Mouse (Mus musculus): ENCODE measurements around the gene Idua. TPM values are rescaled to one million over a fixed set of nuclear protein-coding genes. Genes with fewer than 3 reads are reported as not detected.

Gene Idua
- total and polyA plus RNA-seq, 3 experiments, result 2.3 to 10.6 (median 5.8) TPM

GRCm38 (mm10) chr5:108703754-108704626, 43.9 kb downstream of the Idua start:
- in situ Hi-C loops (cut with MboI; ENCODE audit: low pct_ligation_motif_present, low pct_unique_long_range_greater_than_20kb, low sequenced_read_pairs) (no loop called here), dilution Hi-C loops (cut with MboI; ENCODE audit: extremely low pct_ligation_motif_present, extremely low pct_unique_long_range_greater_than_20kb, low sequenced_read_pairs) (no loop called here)
- Histone ChIP-seq H3K4me1 (ENCODE audit: control insufficient read depth in 1 of 2, insufficient read depth in 2 of 2) (no peaks in the 10 kb centered on the region), H3K27me3 (replicated peaks) (peaks cover 32% of the 10 kb centered on the region), H3K79me2 (replicated peaks; ENCODE audit: control insufficient read depth, extremely low read depth, insufficient read depth, poor library complexity, severe bottlenecking) (no peaks in the 10 kb centered on the region), H3K36me3 (replicated peaks in 1 of 2; ENCODE audit: control insufficient read depth in 1 of 2, insufficient read depth in 1 of 2, low read length in 1 of 2) (no peaks in the 10 kb centered on the region), H3K9ac (ENCODE audit: insufficient read depth, low read depth) (no peak overlapping the region), H3K4me3 (replicated peaks in 1 of 3; ENCODE audit: low read depth in 2 of 3, low read length in 2 of 3, poor library complexity in 1 of 3) (no peak overlapping the region), H3K9me3 (replicated peaks; ENCODE audit: low read length) (no peaks in the 10 kb centered on the region), H3K4me2 (ENCODE audit: insufficient read depth, low read depth, poor library complexity, severe bottlenecking) (no peak overlapping the region), H3K27ac (ENCODE audit: insufficient read depth, low read depth) (no peak overlapping the region)
- no peak for DNase-seq (ENCODE audit: extremely low read depth)
- no peak for TF ChIP-seq ZMIZ1 (IDR thresholded peaks at IDR 0.05; ENCODE audit: low read depth, low read length)
- no peak for TF ChIP-seq MYC (IDR thresholded peaks at IDR 0.05; ENCODE audit: low read depth, low read length)

GRCm38 (mm10) chr5:108707758-108708157, 47.6 kb downstream of the Idua start:
- H3K4me2 ChIP-seq (ENCODE audit: insufficient read depth, low read depth, poor library complexity, severe bottlenecking), result no peak overlapping the region
- no peak for TF ChIP-seq USF1 (IDR thresholded peaks at IDR 0.05; ENCODE audit: low read depth, low read length)
- H3K4me1 ChIP-seq (ENCODE audit: control insufficient read depth in 1 of 2, insufficient read depth in 2 of 2), result no peaks in the 10 kb centered on the region
- no peaks in the 10 kb centered on the region for H3K36me3 ChIP-seq (replicated peaks in 1 of 2; ENCODE audit: control insufficient read depth in 1 of 2, insufficient read depth in 1 of 2, low read length in 1 of 2)
- H3K27ac ChIP-seq (ENCODE audit: insufficient read depth, low read depth), result no peak overlapping the region
- no peak overlapping the region for H3K9ac ChIP-seq (ENCODE audit: insufficient read depth, low read depth)
- no peak for DNase-seq (ENCODE audit: extremely low read depth)
- peaks cover 10% of the 10 kb centered on the region for H3K27me3 ChIP-seq (replicated peaks)
- no peaks in the 10 kb centered on the region for H3K9me3 ChIP-seq (replicated peaks; ENCODE audit: low read length)
- no peak overlapping the region for H3K4me3 ChIP-seq (replicated peaks in 1 of 3; ENCODE audit: low read depth in 2 of 3, low read length in 2 of 3, poor library complexity in 1 of 3)
- dilution Hi-C loops (cut with MboI; ENCODE audit: extremely low pct_ligation_motif_present, extremely low pct_unique_long_range_greater_than_20kb, low sequenced_read_pairs), result no loop called here
- no peaks in the 10 kb centered on the region for H3K79me2 ChIP-seq (replicated peaks; ENCODE audit: control insufficient read depth, extremely low read depth, insufficient read depth, poor library complexity, severe bottlenecking)
- in situ Hi-C loops (cut with MboI; ENCODE audit: low pct_ligation_motif_present, low pct_unique_long_range_greater_than_20kb, low sequenced_read_pairs), result no loop called here

- no peak overlapping the region for H3K27ac ChIP-seq (ENCODE audit: insufficient read depth, low read depth)
- peaks cover 10% of the 10 kb centered on the region for H3K27me3 ChIP-seq (replicated peaks)
- no peak for DNase-seq (ENCODE audit: extremely low read depth)
- no peaks in the 10 kb centered on the region for H3K4me1 ChIP-seq (ENCODE audit: control insufficient read depth in 1 of 2, insufficient read depth in 2 of 2)
- no peak overlapping the region for H3K4me2 ChIP-seq (ENCODE audit: insufficient read depth, low read depth, poor library complexity, severe bottlenecking)
- no peak overlapping the region for H3K9ac ChIP-seq (ENCODE audit: insufficient read depth, low read depth)
- no peaks in the 10 kb centered on the region for H3K79me2 ChIP-seq (replicated peaks; ENCODE audit: control insufficient read depth, extremely low read depth, insufficient read depth, poor library complexity, severe bottlenecking)
- no peaks in the 10 kb centered on the region for H3K36me3 ChIP-seq (replicated peaks in 1 of 2; ENCODE audit: control insufficient read depth in 1 of 2, insufficient read depth in 1 of 2, low read length in 1 of 2)
- no peak for TF ChIP-seq MAZ (IDR thresholded peaks at IDR 0.05; ENCODE audit: low read depth, low read length)
- no peak for TF ChIP-seq IRF4 (IDR thresholded peaks at IDR 0.05; ENCODE audit: low read depth, low read length)
- TF ChIP-seq SIN3A (IDR thresholded peaks at IDR 0.05; ENCODE audit: low read length), result no peak
- no peak for TF ChIP-seq NRF1 (IDR thresholded peaks at IDR 0.05; ENCODE audit: low read depth, low read length)
- dilution Hi-C loops (cut with MboI; ENCODE audit: extremely low pct_ligation_motif_present, extremely low pct_unique_long_range_greater_than_20kb, low sequenced_read_pairs), result no loop called here
- no peak overlapping the region for H3K4me3 ChIP-seq (replicated peaks in 1 of 3; ENCODE audit: low read depth in 2 of 3, low read length in 2 of 3, poor library complexity in 1 of 3)
- H3K9me3 ChIP-seq (replicated peaks; ENCODE audit: low read length), result no peaks in the 10 kb centered on the region
- in situ Hi-C loops (cut with MboI; ENCODE audit: low pct_ligation_motif_present, low pct_unique_long_range_greater_than_20kb, low sequenced_read_pairs), result no loop called here
Observed at GRCm38 (mm10) chr5:108708419-108708818, 48.3 kb downstream of the Idua start.
